Mouse (Mus musculus): ENCODE measurements around the gene Ppp1r36.

The Ppp1r36 gene

GRCm38 (mm10) chr12:76417433-76417854 is at the start of gene Ppp1r36:
TSS of gene Ppp1r36 (plus strand) at chr12:76417538.
- peak; percentile 14 to 77 for DNase-seq

DNA sequence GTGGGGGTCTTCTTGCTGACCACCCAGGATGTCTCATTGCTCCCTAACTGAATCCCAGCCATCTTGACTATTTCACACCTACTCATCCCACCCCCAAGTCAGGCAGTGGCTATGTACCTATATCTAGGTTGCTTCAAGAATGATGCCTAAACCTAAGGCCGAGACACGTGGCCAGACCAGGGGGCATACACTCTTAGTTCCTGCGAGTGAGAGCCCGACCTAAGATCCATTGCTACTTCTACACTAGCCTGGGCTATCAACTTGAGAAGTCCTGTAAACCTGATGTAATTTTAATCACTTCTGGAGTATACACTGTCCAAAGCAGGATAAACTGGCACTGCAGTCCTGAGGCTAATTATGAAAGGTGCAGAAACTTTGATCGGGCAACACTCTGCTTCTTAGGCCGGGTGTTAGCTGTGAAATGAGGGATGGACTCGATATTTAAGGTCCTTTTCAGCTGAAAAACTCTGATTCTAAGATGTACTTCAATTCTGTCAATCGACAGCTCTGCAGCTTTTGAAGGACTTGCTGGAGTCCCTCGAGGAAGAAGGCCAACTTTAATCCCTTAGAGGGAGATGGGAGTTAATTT is 49.0 kb upstream of the Ppp1r36 start:
- DNase-seq, result no peak

- DNase-seq, result peak in 1 of 2 experiments; percentile 57
Measured at GRCm38 (mm10) chr12:76368790-76369205, 48.5 kb upstream of the Ppp1r36 start.

- peak; percentile 73 to 92 for DNase-seq
Measured at GRCm38 (mm10) chr12:76369206-76369977, 47.9 kb upstream of the Ppp1r36 start, which contains the start of gene Zbtb25. TSS of gene Zbtb25 (minus strand) at chr12:76369602.

DNA sequence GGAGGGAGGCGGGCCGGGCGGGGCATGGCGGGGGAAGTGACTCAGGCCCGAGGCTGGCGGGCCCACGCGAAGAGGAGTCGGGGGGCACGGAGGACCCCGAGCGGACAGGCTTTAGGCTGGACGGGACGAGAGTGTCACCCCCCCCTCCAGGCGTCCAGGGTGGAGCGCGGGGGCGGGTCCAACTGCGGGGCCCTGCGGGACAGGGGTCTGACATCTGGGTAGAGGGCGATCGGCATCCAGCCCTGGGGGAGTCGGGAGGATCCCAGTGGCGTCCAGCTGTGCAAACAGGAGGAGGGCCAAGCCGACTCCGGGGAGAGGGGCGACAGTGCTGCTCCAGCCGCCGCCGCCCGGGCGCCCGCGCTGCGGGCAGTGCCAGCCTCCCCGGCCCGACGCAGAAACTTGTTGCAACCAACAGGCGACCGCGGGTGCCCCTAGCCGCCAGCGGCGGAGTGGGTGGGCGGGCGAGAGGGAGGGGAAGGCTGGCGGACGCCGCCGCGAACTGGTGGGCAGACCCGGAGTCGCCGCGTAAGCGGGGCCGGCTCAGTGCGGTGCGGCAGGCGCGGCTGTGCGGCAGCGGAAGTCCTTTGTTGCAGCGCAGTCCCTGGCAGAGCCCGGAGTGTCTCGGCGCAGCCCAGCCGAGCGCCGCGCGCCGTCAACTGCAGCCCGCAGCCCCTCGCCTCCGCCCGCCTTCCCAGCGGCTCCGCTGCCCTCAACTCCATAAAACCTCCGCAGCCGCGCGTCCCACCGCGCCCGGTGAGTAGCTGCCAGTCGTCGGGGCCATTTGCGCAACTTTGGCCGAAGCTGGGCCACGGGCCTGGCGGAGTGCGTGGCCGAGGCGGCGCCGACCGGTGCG is 47.1 kb upstream of the Ppp1r36 start, which contains the start of gene Zbtb1:
Gene Zbtb1, plus strand, starts transcription at position 289 of the 853 bp plus-strand sequence.
- peak; percentile 77 to 90 for DNase-seq

DNA sequence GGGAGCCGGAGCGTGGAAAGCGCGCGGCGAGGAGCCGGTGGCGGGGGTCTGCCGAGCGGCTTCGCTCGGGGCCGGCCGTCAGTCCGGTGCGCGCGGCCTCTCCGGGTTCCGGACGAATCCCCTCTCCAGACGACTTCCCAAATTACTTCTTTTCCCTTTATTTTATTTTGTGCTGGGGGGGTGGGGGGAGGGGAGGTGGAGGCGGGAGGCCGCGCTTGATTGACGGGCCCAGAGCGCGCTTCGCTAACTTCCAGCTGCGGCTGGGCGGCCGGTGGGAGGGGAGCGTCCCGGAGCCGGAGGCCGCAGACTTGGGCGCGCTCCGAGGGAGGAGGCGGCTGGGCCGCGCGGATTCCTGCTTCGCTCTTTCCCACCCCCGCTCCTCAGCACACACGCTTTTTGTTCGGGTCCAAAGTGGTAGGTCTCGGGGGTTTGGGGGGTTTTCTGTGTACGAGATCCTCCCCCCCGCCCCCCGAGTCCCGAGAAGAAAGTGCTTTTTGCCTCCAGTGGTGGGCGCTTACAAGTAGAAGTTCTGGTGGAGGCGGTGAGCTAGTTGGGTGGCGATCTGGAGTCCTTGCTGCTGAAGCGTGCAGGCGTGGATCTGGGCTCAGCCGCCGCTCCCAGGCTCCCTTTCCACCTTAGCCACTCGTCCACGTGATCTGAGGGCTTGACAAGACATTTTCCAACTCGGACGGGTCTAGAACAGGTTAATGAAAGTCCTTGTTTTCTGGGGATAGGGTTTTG is 46.3 kb upstream of the Ppp1r36 start:
- DNase-seq, result peak; percentile 77 to 91

GRCm38 (mm10) chr12:76372046-76372445 is 45.3 kb upstream of the Ppp1r36 start:
- DNase-seq, result no peak

DNA sequence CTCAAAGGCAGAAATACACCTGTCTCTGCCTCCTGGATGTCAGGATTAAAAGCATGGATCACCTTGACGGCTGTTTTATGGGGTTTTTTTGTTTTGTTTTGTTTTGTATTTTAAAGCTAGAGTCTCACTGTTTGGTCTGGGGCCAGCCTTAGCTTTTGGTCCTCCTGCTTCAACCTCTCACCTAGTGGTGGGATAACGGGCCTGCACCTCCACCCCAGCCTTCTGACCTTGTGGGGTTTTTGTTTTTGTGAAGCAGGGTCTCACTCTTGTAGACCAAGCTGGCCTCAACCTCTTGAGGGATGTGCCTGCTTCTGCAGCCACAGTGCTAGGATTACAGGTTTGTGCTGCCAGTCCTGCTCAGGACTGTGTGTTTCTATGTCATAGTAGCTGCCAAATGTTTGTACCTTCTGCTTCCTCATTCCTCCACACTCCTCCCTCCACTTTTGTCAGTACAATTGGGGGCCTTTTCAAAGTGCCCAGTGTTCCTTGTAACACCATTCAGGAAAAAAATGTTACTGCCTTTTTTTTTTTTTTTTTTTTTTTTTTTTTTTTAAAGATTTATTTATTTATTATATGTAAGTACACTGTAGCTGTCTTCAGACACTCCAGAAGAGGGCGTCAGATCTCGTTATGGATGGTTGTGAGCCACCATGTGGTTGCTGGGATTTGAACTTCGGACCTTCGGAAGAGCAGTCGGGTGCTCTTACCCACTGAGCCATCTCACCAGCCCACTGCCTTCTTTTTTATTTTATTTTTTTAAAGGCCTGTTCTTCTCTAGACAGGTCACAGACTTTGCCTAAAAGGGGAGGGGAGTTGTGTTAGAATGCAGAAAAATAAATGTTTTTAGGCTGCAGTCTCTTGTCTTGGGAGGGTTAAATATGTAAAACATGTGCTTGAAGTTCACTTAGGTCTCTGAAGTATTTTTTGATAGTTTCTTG is 44.2 kb upstream of the Ppp1r36 start:
- DNase-seq, result no peak

DNA sequence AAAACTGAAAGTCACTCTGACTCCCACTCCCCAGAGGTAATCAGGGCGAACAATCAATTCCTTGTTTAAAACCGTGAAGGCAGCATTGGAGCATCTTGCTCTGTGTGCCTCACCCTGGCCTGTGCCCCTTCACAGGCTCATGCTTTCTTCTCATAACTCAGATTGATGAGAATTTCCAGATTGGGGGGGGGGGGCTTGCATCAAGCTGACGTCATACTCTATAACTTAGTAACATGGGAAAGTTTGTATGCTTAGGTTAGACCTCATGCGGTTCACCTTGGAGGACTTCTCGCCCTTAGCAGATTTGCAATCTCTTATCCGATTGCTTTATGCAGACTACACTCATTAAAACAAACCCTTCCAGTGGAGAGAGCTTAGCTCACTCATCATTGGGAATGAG is 43.3 kb upstream of the Ppp1r36 start:
- DNase-seq, result no peak

GRCm38 (mm10) chr12:76374911-76375310 is 42.4 kb upstream of the Ppp1r36 start:
- no peak for DNase-seq

GRCm38 (mm10) chr12:76375506-76375905 is 41.8 kb upstream of the Ppp1r36 start:
- no peak for DNase-seq

- peak in 1 of 2 experiments; percentile 44 for DNase-seq
Measured at GRCm38 (mm10) chr12:76376649-76377048, 40.7 kb upstream of the Ppp1r36 start.

DNA sequence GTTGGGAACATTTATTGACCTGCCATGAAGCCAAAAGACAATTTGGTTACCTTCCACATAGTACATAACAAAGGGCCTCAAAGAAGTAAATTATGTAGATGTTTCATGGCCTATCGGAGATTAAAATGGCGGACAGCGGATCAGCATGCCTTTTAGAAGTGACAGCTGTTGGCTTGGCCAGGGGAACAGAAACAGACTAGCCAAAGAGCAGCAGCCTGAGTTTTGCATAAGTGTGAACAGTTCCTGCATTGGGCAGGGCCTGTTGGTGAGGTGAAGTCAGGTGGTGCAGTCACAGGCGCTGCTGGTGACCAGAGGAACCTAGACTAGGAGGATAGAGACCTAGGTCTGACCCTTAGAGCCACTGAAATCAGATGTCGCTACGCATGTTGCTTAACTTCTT is 40.3 kb upstream of the Ppp1r36 start:
- no peak for DNase-seq

- no peak for DNase-seq
Measured at GRCm38 (mm10) chr12:76377726-76378125, 39.6 kb upstream of the Ppp1r36 start.

DNA sequence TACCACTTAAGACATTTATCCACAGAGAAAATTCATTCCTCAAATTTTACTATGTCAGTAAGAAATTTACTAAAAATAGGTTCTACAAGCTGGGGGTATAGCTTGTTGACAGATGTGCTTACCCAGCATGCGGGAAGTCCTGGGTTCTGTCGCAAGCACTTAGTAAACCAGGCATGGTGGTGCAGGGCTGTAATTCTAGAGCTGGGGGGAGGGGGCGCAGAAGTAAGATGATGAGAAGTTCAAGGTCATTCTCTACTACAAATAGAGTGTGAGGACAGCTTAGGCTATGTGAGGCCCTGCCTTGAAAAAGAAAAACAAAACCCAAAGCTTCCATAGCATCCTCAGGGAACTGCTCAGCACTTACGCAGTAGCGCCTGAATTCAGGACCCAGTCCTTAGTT is 38.8 kb upstream of the Ppp1r36 start:
- no peak for DNase-seq

DNA sequence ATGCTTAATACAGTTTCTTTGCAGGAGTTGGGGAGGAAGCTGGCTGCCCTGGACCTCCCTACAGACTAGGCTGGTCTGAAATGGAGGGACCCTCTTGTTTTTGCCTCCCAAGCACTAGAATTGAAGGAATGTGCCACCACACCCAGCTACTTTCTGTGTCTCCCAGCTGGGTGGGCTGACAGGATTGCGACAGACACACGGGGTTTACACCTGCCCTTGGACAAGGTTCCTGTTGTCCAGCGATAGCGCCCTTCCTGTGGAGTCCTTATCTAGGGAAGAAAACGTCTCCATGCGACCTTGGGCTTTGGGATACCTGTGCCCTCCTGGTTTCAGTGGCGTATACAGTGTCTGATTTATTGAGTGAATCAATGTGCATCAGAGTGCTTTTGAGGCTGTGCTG is 37.2 kb upstream of the Ppp1r36 start:
- no peak for DNase-seq

GRCm38 (mm10) chr12:76385342-76385741 is 32.0 kb upstream of the Ppp1r36 start:
- no peak for DNase-seq

GRCm38 (mm10) chr12:76388794-76389193 is 28.5 kb upstream of the Ppp1r36 start:
- no peak for DNase-seq

- no peak for DNase-seq
Measured at GRCm38 (mm10) chr12:76391595-76392271, 25.6 kb upstream of the Ppp1r36 start.

- no peak for DNase-seq
Measured at GRCm38 (mm10) chr12:76392979-76393378, 24.4 kb upstream of the Ppp1r36 start.

DNA sequence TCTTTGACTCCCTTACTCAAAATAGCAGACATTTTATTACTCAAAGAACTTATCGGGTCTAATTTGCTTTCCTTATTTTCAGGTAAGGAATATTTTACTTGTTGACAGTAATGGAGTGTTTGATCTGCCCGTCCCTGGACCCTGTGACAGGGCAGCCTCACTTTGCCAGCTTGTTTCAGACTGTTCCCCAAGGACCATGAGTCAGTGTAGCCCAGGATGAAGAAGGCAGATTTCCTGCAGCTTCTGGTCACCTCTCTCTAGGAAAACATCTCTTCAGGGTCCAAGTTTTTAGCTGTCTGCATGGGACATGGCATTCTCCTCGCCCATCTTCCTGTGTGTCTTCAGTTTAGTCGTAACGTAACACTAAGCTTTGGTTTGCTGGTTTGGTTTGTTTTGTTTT is 20.1 kb upstream of the Ppp1r36 start:
- no peak for DNase-seq

Data from kidney, postnatal 25 days (tissue).